Mouse (Mus musculus) cortical plate, adult 2 months (tissue): ENCODE results near the gene Map3k10.

Experiments used
- CTCF ChIP-seq: fragments of 200-500 bp; IDR thresholded peaks from 2 replicates; pipeline ENCODE4 v1.5.1; 2011; ENCODE audit warnings: mild to moderate bottlenecking, control low read depth, low read length; ENCODE audit not compliant: insufficient read depth; ENCODE audit errors: extremely low read depth
- POLR2A ChIP-seq: fragments of 200-500 bp; IDR thresholded peaks from 2 replicates; pipeline ENCODE4 v1.6.1; 2011; ENCODE audit warnings: mild to moderate bottlenecking, low read length, control low read depth; ENCODE audit not compliant: insufficient read depth; ENCODE audit errors: extremely low read depth

DNA sequence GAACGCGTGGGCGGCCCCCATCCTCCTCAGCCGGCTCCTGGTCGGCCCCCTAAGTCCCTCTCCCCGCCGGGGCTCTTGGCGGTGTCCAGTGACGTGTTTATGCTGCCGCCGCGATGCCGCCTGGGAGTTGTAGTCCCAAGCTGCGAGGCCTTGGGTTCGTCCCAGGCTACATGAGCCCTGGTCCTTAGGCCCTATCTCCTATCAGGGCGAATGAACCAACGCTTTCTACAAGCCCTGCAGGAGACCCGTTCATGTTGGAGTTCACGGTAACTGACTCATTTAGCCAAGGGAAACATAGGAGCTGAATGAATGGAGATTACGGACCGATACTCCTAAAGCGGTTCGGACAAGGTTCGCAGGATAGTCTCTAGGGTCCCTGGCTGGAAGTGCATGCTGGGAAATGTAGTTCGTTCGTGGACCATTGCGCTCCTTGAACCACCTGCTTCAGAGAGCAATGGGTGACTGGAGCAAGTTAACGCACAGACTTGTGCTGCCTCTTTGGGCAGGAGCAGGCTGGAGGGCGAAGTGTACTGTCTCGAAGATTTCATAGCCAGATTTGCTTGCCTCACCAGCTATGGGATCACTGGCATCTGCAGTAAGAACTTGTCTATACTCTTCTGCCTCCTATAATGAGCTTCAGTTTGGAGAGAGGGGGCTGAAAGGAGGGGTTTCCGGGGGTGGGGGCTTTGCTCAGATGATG, at the start of gene Map3k10:
- no peak for TF ChIP-seq CTCF
- peak; percentile 46; the same call in 1 of the 2 replicates for TF ChIP-seq POLR2A
